Mouse (Mus musculus) small intestine, adult 2 months (tissue): Measurements from ENCODE around the gene Olfr646.

ENCODE experiments used
- CTCF ChIP-seq: fragments of 200-500 bp; IDR thresholded peaks from 2 replicates; pipeline ENCODE4 v1.5.1; 2012; ENCODE audit warnings: low read depth, mild to moderate bottlenecking, control low read depth, inconsistent platforms, low read length, moderate library complexity, mixed read lengths; ENCODE audit not compliant: insufficient replicate concordance, insufficient read length; ENCODE audit errors: extremely low read depth
- POLR2A ChIP-seq: fragments of 200-500 bp; IDR thresholded peaks from 2 replicates; pipeline ENCODE4 v1.6.1; 2012; ENCODE audit warnings: low read depth, mild to moderate bottlenecking, control low read depth, inconsistent platforms, low read length, moderate library complexity

DNA sequence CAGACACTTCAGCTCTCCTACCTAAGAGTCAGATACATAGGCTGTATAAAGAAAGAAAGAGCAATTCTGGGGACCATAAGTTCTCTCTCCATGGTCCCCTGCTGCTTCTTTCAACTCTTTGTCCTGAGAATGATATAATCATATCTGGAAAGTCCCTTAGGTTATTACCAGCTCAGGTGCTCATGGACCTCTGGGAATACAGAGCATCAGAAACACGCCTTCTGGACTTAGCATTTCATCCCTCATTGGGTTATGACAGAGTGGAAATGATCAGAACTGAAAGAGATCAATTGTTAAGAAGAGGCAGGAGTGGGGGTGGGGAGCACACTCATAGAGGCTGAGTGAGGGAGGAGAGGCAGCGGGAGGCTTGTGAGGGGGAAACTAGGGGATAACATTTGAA lies 32.9 kb upstream of the Olfr646 start, which contains the start of gene Olfr644:
- TF ChIP-seq CTCF: no peak
- no peak for TF ChIP-seq POLR2A
